Mouse (Mus musculus): ENCODE results near the gene Socs1.

Gene Socs1

DNA sequence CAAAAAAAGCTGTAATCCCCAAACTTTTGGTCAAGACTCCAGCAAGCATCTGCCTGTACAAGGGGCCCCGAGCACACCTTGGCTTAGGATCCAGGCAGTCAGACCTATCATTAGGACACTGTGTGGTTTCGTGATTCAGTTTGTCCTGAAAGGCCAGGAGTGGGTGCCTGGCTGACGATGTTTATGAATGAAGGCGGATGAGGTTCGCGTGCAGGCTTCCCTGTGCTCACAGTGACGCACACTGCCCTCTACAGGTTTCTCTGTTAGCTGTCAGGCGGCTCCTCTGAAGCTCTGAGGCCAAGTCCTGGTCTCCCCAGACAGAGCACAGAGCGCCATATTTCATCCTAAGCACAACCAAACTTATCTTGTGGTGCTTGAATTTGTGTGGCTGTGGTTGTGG, 952 bp upstream of the Socs1 start:
- DNase-seq: peak; percentile 98

- peak; percentile 99 for DNase-seq
Observed at GRCm38 (mm10) chr16:10784793-10785370, 454 bp downstream of the Socs1 start.

DNA sequence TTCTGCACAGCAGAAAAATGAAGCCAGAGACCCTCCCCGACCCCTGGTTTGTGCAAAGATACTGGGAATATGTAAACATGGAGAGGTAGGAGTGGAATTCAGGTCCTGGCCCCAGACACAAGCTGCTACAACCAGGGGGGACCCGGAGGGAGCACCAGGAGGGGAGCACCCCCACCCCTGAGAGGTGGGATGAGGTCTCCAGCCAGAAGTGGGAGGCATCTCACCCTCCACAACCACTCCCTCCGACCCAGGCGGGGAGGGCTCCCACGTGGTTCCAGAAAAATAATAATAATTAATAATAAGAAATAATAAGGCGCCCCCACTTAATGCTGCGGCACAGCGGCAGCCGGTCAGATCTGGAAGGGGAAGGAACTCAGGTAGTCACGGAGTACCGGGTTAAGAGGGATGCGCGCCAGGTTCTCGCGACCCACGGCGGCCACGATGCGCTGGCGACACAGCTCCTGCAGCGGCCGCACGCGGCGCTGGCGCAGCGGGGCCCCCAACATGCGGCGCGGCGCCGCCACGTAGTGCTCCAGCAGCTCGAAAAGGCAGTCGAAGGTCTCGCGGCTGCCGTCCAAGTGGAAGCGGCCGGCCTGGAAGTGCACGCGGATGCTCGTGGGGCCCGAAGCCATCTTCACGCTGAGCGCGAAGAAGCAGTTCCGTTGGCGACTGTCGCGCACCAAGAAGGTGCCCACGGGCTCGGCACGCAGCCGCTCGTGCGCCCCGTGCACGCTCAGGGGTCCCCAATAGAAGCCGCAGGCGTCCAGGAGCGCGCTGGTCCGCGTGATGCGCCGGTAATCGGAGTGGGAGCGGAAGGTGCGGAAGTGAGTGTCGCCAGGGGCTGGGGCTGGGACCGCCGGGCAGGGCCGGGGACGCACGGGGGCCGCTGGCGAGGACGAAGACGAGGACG, 1.2 kb downstream of the Socs1 start:
- DNase-seq: peak; percentile 94

- no peak for DNase-seq
Observed at GRCm38 (mm10) chr16:10783451-10783850, 1.9 kb downstream of the Socs1 start.

GRCm38 (mm10) chr16:10783152-10783434, 2.2 kb downstream of the Socs1 start:
- DNase-seq: peak; percentile 93

DNA sequence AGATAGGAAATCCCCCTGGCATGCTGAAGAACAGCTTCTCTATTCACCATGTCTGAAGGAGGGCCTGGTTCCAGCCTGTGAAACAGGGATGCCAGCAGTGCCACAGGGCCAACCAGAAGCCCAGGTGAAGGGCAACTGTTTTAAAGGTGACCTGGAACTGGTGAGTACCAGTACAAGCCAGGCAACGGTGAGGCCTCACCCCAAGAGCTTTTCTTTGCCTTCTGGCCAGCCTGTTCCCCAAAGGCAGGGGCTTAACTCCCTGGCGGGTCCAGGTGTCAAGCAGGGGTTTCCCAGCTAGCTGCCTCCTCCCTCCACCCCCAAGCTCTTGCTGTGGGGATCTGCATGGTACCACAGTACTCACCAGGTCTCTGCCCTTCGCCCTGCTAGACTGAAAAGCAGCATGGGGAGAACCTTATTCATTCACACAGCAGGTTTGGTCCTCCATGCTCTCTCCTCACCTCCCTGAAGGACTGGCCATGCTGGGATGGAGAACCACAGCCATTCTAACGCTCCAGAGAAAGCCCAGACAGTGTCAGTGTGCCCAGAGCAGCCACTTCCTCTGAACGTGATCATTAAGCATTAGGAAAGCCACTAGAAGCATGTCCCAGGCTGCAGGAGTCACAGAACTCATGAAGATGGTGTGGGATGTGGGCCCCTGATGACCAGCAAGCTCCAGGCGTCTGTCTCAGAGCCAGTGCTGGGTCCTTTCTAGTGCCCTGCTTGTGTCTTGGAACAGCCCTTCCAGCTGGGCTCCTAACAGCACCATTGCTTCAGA, 2.8 kb downstream of the Socs1 start:
- DNase-seq: peak; percentile 92

GRCm38 (mm10) chr16:10781862-10782371, 3.4 kb downstream of the Socs1 start:
- DNase-seq: no peak

DNA sequence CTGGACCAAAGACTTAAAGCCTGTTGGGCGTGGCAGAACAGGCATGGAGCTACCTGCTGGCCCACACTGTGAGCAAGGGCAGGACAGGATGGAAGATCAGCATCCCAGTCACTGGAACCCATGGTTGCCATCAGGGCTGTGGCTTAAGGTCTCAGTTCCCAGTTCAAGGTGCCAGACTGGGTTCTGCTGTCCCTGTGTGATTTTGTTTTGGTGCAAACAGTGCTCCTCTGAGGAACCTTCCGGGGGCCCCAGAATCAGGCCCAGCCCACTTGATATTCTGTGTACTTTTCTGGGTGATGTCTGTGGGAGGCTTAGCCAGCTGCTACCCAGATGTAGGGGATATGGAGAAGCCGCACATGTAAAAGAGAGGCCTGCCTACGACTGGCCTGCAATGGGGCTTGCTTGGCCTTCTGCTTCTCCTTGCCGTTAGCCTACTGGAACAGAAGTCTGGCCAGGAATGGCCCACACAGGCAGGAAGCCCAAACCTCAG, 4.7 kb downstream of the Socs1 start:
- peak; percentile 86 for DNase-seq

- DNase-seq: no peak
Observed at GRCm38 (mm10) chr16:10777579-10778160, 7.7 kb downstream of the Socs1 start.

- DNase-seq: no peak
Observed at GRCm38 (mm10) chr16:10776322-10776721, 9.0 kb downstream of the Socs1 start.

DNA sequence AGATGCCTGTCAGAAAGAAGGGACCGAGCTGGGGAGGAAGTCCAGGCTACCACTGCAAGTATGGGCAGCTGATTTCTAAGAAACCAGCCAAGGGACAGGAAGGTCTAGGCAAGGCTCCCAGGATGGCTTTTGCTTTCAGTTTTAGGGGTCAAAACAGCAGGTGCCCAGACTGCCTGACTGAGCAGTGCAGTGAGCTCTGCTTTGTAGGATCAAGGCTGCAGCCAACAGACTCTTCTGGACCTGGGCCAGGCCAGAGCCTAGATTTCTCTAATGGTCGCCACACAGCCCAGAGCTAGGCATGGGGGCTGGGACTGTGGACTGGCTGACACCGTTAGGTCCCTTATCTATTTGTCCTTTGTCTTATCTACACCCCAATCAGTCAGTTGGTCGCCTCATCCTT, 10.6 kb downstream of the Socs1 start:
- no peak for DNase-seq

- no peak for DNase-seq
Observed at GRCm38 (mm10) chr16:10773543-10773942, 11.8 kb downstream of the Socs1 start.

DNA sequence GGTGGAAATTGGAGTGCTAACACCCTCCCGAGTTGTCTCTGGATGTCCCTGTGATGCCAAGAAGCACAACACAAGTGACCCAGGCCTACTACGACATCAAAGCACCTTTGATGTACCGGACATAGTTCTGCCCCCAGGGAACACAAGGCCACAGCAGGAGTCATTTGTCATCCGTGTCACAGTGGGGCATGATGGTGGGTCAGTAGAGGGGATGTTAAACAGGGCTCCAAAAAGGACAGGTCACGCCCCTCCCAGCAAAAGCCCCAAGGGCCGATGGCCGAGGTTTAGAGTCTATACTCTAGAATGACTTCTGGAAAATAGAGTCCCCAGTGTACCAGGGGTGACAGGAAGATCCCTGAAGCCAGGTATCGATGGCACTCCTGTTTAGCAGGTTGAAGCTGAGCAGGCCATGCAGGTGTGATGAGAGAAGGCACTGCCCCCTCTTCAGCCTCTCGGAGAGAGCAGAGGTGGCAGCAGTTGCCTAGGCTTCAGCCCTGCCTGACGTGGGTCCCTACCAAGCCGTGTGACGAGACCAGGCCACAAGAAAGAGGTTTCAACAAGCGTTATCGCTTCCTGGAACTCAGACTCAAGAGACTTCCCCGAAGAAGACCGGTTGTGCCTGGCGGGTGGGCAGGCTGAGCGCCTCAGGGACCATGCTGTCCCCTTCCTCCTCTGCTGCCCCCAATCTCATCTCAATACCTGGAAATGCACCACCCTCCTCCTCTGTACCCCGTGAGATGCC, 13.4 kb downstream of the Socs1 start:
- DNase-seq: no peak

GRCm38 (mm10) chr16:10770531-10771325, 14.6 kb downstream of the Socs1 start:
- no peak for DNase-seq

- DNase-seq: no peak
Observed at GRCm38 (mm10) chr16:10769661-10770060, 15.7 kb downstream of the Socs1 start.

DNA sequence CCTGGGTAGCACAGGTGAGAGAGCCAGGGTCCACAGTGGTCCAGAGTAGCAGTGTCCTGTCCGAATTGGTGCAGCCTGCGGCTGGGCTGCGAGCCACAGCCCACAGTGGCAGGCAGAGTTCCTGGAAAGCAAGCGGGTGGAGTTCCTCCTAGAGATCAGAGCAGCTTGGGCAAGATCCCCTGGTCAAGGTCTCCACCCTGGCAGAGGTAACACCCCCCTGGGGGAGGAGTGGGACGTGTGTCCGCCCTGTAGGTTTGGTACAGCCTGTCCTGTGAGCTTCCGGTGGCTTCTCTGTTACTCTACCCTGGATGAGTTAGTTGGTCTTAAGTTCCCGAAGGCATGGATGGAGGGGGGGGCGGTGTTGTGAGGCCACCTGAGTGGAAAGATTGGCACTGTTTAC, 16.5 kb downstream of the Socs1 start:
- DNase-seq: no peak

DNA sequence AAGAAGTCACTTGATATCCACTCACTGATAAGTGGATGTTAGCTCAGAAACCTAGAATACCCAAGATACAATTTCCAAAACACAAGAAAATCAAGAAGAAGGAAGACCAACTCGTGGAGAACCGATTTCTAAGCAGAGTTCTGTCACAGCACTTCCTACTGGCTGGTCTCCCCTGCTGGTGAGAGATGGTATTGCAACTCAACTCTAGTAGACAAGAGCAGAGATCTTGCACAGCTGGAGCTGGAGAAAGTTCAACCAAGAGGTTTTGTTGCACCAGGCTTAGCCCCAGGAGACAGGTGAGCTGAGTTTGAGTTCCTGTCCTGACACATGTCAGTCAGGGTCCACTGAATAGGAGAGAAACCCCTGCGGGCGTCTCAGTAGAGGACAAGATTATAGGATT, 18.2 kb downstream of the Socs1 start:
- no peak for DNase-seq

GRCm38 (mm10) chr16:10764323-10764722, 21.0 kb downstream of the Socs1 start:
- no peak for DNase-seq

- DNase-seq: peak; percentile 94
Observed at GRCm38 (mm10) chr16:10763540-10764264, 21.6 kb downstream of the Socs1 start.

- DNase-seq: peak; percentile 94
Observed at GRCm38 (mm10) chr16:10762569-10763180, 22.7 kb downstream of the Socs1 start.

All from heart, adult 11 months (tissue).